8 mouse cellular contexts compared by ENCODE assay signal in genomic region chr12:52835914-52836546, GRCm38 (mm10).
DNase-seq lines count a peak whose midpoint lies in the region; ATAC-seq and TF ChIP-seq lines count a peak whose summit lies in the region.

No protein-coding gene starts in this region.

- H3K4me3 ChIP-seq in lung, embryonic 15.5 days: no peak overlapping the region
- no peak overlapping the region for H3K4me3 ChIP-seq in embryonic fibroblast, embryonic 13.5 days (ENCODE audit: insufficient read depth, low read length)
- H3K4me3 ChIP-seq in hindbrain, embryonic 10.5 days: no peak overlapping the region
- no peak overlapping the region for H3K4me3 ChIP-seq in midbrain, embryonic 13.5 days (replicated peaks)

- ATAC-seq in lung, embryonic 15.5 days (ENCODE audit: borderline replicate concordance, extremely low read depth, low FRiP score, low TSS enrichment): 0 out of 2 replicates have a peak, but pooled peaks have one; percentile 40
- ATAC-seq in midbrain, embryonic 13.5 days: no peak
- ATAC-seq in erythroid progenitor cell, adult 5-6 weeks (replicated peaks; ENCODE audit: low FRiP score, poor library complexity, severe bottlenecking): no peak

- no peaks in the 10 kb centered on the region for H3K36me3 ChIP-seq in lung, embryonic 15.5 days
- H3K36me3 ChIP-seq in hindbrain, embryonic 10.5 days: no peaks in the 10 kb centered on the region
- no peaks in the 10 kb centered on the region for H3K36me3 ChIP-seq in midbrain, embryonic 13.5 days

- TF ChIP-seq CTCF in embryonic fibroblast, embryonic 13.5 days (IDR thresholded peaks at IDR 0.05; ENCODE audit: borderline replicate concordance, insufficient read depth, low read length): no peak

- no peak overlapping the region for H3K9ac ChIP-seq in lung, embryonic 15.5 days
- no peak overlapping the region for H3K9ac ChIP-seq in midbrain, embryonic 13.5 days (replicated peaks)

- DNase-seq in lung, adult 18-20 months: no peak
- peak; percentile 15 for DNase-seq in hindbrain, embryonic 10.5 days (ENCODE audit: low spot score)
- DNase-seq in urinary bladder, postnatal 4 days (ENCODE audit: low spot score in 2 of 2): no peak
- DNase-seq in layer of hippocampus, postnatal 36 days: no peak

- no peaks in the 10 kb centered on the region for H3K27me3 ChIP-seq in lung, embryonic 15.5 days
- no peaks in the 10 kb centered on the region for H3K27me3 ChIP-seq in hindbrain, embryonic 10.5 days (ENCODE audit: insufficient read depth, poor library complexity, severe bottlenecking)
- no peaks in the 10 kb centered on the region for H3K27me3 ChIP-seq in midbrain, embryonic 13.5 days

- peaks cover 29% of the 10 kb centered on the region for H3K4me1 ChIP-seq in lung, embryonic 15.5 days
- H3K4me1 ChIP-seq in embryonic fibroblast, embryonic 13.5 days (ENCODE audit: control insufficient read depth, insufficient read depth, low read length): peaks cover 20% of the 10 kb centered on the region
- H3K4me1 ChIP-seq in hindbrain, embryonic 10.5 days (replicated peaks): peaks cover 53% of the 10 kb centered on the region
- H3K4me1 ChIP-seq in midbrain, embryonic 13.5 days (replicated peaks): peaks cover 51% of the 10 kb centered on the region

- H3K4me2 ChIP-seq in lung, embryonic 15.5 days: peak overlapping the region; percentile 35
- H3K4me2 ChIP-seq in midbrain, embryonic 13.5 days (replicated peaks): 0 out of 2 replicates have a peak overlapping the region, but pooled peaks have one; percentile 0

- no peak for TF ChIP-seq POLR2A in embryonic fibroblast, embryonic 13.5 days (IDR thresholded peaks at IDR 0.05; ENCODE audit: low read depth, low read length)

- peak overlapping the region; percentile 84 for H3K27ac ChIP-seq in lung, embryonic 15.5 days
- H3K27ac ChIP-seq in embryonic fibroblast, embryonic 13.5 days (ENCODE audit: insufficient read depth, low read length): peak overlapping the region; percentile 65
- peak overlapping the region; percentile 89 for H3K27ac ChIP-seq in hindbrain, embryonic 10.5 days
- H3K27ac ChIP-seq in midbrain, embryonic 13.5 days: peak overlapping the region; percentile 78

- whole genome bisulfite sequencing in lung, embryonic 15.5 days: 46% methylated on average over 12 of the region's 12 CpGs
- 73% methylated on average over 12 of the region's 12 CpGs for WGBS in hindbrain, embryonic 10.5 days
- WGBS in midbrain, embryonic 13.5 days: 62% methylated on average over 12 of the region's 12 CpGs

- H3K9me3 ChIP-seq in lung, embryonic 15.5 days: no peaks in the 10 kb centered on the region
- no peaks in the 10 kb centered on the region for H3K9me3 ChIP-seq in hindbrain, embryonic 10.5 days
- no peaks in the 10 kb centered on the region for H3K9me3 ChIP-seq in midbrain, embryonic 13.5 days
